Mouse (Mus musculus): ENCODE data around the gene Map10.

DNA sequence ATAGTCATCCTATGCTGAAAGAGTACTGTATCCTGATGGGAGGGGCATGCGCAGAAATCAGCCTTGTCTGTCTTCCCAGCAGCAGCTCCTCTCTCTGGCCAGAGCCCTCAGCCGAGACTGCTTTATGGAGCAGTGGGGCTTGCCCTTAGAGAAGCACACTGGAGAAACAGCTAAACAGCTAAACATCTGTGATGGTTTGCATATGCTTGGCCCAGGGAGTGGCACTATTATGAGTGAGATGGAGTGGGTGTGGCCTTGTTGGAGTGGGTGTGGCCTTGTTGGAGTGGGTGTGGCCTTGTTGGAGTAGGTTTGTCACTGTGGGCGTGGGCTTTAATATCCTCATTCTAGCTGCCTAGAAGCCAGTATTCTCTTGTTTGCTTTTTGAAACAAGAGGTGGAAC lies 23.6 kb downstream of the Map10 start:
- TF ChIP-seq CTCF (IDR thresholded peaks at IDR 0.05; ENCODE audit: low read depth) (no peak), EP300 (optimal IDR thresholded peaks at IDR 0.05) (no peak)
